Mouse (Mus musculus) left cerebral cortex, adult 18-20 months (tissue): ENCODE results near the gene D930048N14Rik. TPM values are rescaled to one million over a fixed set of nuclear protein-coding genes. Genes with fewer than 3 reads are reported as not detected.
"Not testable (repeated sequence)": the region's sequence is repeated elsewhere in the genome, so short reads cannot be mapped to it uniquely, and the experiment has no call there.

Experiments
- DNase-seq, 2 experiments: peaks; one replicate each; pipeline ENCODE4 v3.0.0; 2021 to 2022; ENCODE audit warnings: low spot score in 2 of 2, mixed read lengths in 1 of 2
- total RNA-seq, 2 experiments: library from RNA; stranded (reverse); gene quantifications; 2 replicates each; pipeline ENCODE4 v1.2.3; 2021

D930048N14Rik gene
- total RNA-seq, 2 experiments from 2014 or later, result 2.1 to 2.2 TPM

DNA sequence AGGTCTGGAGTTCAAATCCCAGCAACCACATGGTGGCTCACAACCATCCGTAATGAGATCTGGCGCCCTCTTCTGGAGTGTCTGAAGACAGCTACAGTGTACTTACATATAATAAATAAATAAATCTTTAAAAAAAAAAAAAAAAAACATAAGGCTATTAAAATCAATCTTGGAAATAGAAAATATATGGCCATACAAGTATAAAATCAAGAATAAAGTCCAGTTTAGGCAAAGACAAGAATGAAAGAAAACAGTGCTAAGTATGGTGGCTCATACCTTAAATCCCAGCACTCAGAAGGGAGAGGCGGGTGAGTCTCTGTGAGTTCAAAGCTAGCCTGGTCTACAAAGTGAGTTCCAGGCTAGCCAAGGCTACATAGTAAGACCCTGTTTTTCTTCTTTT is 39.8 kb downstream of the D930048N14Rik start:
- not testable (repeated sequence) for DNase-seq

DNA sequence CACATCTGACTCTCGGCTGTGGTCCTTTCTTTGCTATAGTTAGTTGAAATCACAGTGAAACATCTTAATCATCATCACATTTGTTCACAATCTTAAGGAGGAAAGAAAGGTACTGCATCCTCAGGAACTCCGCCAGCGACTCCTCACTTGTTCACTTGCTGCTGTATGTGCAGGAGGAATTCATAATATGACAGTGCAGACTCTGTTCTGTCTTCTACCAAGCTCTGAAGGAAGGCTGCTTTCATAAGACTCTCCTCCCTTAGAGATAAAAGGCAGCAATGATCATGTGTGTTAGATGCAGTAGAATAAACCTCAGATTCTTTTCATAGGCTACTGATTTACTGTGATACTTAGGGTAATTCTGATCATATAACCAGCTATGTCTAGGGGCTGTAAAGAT is 44.2 kb downstream of the D930048N14Rik start:
- DNase-seq, result no peak

DNA sequence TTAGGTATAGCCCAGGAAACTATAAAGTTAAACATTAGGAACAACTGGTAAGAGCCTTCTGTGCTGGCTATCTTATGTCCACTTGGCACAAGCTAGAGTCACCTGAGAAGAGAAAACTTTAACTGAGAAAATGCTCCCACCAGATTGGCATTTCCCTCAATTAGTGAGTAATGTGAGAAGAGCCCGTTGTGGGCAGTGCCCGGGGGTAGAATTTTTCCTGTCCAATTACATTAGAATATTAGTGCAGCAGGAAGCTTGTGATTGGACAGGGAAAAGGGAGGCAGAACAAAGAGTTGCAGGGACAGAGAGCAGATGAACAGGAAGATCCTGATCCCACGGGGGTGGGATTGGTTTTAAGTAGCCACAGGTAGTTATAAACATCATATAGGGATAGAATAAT is 52.1 kb downstream of the D930048N14Rik start:
- no peak for DNase-seq

DNA sequence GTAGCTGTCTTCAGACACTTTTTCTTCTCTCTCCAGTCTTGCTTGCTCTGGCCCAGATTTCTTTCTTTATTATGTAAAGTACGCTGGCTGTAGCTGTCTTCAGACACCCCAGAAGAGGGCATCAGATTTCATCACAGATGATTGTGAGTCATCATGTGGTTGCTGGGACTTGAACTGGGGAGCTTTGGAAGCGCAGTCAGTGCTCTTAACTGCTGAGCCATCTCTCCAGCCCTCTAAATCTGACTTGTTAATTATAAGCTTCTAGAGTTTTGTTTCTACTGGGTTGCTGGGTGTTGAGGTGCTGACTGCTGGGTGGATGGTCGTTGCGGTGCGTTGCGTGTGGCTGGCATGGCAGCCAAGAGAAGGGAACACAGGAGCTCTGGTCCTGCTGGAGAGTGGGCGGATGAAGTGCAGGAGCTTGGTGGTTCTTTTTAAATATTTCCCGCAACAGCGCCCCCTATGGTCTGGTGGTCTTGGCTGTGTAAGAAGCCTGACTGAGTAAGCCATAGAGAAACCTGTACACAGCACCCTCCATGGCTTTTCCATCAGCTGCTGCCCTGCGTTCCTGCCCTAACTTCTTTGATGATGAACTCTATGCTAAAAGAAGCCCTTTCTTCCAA is 52.7 kb downstream of the D930048N14Rik start:
- DNase-seq, result no peak

DNA sequence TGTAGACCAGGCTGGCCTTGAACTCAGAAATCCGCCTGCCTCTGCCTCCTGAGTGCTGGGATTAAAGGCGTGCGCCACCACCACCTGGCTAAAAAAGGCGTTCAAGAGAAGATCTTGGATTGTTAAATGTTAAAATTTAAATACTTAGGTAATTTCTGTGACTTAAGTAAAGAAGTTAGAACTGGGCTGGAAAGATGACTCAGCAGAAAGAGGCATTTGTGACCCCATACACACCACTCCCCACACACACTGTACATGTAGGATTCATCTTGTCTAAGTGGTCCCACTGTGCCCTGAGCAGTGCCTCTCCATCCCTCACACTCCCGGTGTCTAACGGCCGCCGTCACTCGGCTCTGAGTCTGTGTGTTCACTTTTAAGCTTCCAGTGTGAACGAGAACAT is 55.7 kb downstream of the D930048N14Rik start:
- no peak for DNase-seq

DNA sequence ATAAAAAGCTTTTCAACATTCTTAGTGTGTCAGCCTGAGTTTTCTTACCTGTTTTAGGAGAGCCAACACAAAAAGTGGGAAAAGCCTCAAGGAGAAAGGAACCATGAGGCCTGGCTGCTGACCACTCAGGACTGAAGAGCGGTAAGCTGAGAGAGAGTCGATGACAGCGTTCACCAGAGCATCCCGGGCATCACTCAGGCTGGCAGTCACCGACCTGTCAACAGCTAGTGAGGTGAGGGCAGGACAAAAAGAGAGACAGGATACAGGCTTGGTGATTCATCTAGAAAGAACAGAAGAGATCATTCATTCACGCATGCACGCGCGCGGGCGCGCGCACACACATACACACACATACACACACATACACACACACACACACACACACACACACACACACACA is 56.3 kb downstream of the D930048N14Rik start:
- DNase-seq, result no peak

Other genes with a start within 250 kb of the D930048N14Rik start
- 1 to 10 TPM; 6.7 to 7.1 TPM for gene Phykpl, start 66.2 kb upstream of the D930048N14Rik start, total RNA-seq
- 100 to 1,000 TPM; 132 TPM for gene Hnrnpab, start 44.1 kb upstream of the D930048N14Rik start, total RNA-seq
- 10 to 100 TPM; 44.8 to 48.4 TPM for gene Nhp2, start 31.2 kb upstream of the D930048N14Rik start, total RNA-seq
- gene Rmnd5b, start 15.1 kb upstream of the D930048N14Rik start, total RNA-seq, result 10 to 100 TPM; 59.9 to 60.3 TPM
- gene N4bp3, start 112 bp upstream of the D930048N14Rik start, total RNA-seq, result 10 to 100 TPM; 15.2 to 19.0 TPM
- 10 to 100 TPM; 37.3 to 37.8 TPM for gene 0610009B22Rik, start 37.9 kb downstream of the D930048N14Rik start, total RNA-seq
- 10 to 100 TPM; 17.3 to 18.7 TPM for gene Sec24a, start 112.7 kb downstream of the D930048N14Rik start, total RNA-seq
- 10 to 100 TPM; 67.7 to 71.7 TPM for gene Sar1b, start 112.7 kb downstream of the D930048N14Rik start, total RNA-seq
- 10 to 100 TPM; 65.4 to 70.5 TPM for gene Jade2, start 206.7 kb downstream of the D930048N14Rik start, total RNA-seq